Mouse (Mus musculus): ENCODE results near the gene Vps29. TPM values are rescaled to one million over a fixed set of nuclear protein-coding genes. Genes with fewer than 3 reads are reported as not detected.
"Not testable (repeated sequence)": the region's sequence is repeated elsewhere in the genome, so short reads cannot be mapped to it uniquely, and the experiment has no call there.

Vps29 gene
- total RNA-seq (2021), result 100 to 1,000 TPM; 213 to 228 TPM
- long read RNA-seq, transcript Vps29-208 (4 exons, 2,716 nt), result major isoform, 340 of 352 reads
- long read RNA-seq, partial matches to known transcripts, result 3 of 352 reads
- long read RNA-seq, other reads (novel, unspliced or antisense), result 4 of 352 reads

- peak; percentile 98 to 99 for DNase-seq (ENCODE audit: low spot score in 2 of 2)
Measured at GRCm38 (mm10) chr5:122353807-122354491, at the start of gene Vps29, which contains the start of gene Rad9b. Vps29 (plus strand) TSS chr5:122354369. Rad9b (minus strand) TSS chr5:122354233.

- DNase-seq (ENCODE audit: low spot score in 2 of 2), result no peak
Measured at GRCm38 (mm10) chr5:122304541-122304940, 49.6 kb upstream of the Vps29 start.

- DNase-seq (ENCODE audit: low spot score in 2 of 2), result no peak
Measured at GRCm38 (mm10) chr5:122305472-122305871, 48.7 kb upstream of the Vps29 start.

- no peak for DNase-seq (ENCODE audit: low spot score in 2 of 2)
Measured at GRCm38 (mm10) chr5:122306536-122306935, 47.6 kb upstream of the Vps29 start.

GRCm38 (mm10) chr5:122310699-122311098, 43.5 kb upstream of the Vps29 start:
- DNase-seq (ENCODE audit: low spot score in 2 of 2), result no peak

- DNase-seq (ENCODE audit: low spot score in 2 of 2), result no peak
Measured at GRCm38 (mm10) chr5:122311692-122312091, 42.5 kb upstream of the Vps29 start.

- DNase-seq (ENCODE audit: low spot score in 2 of 2), result no peak
Measured at GRCm38 (mm10) chr5:122312346-122312745, 41.8 kb upstream of the Vps29 start.

GRCm38 (mm10) chr5:122312942-122313684, 41.1 kb upstream of the Vps29 start:
- no peak for DNase-seq (ENCODE audit: low spot score in 2 of 2)

- peak; percentile 87 to 88 for DNase-seq (ENCODE audit: low spot score in 2 of 2)
Measured at GRCm38 (mm10) chr5:122314966-122315667, 39.1 kb upstream of the Vps29 start.

- DNase-seq (ENCODE audit: low spot score in 2 of 2), result peak in 1 of 2 experiments; percentile 58
Measured at GRCm38 (mm10) chr5:122317329-122318045, 36.7 kb upstream of the Vps29 start.

GRCm38 (mm10) chr5:122318100-122318499, 36.1 kb upstream of the Vps29 start:
- no peak for DNase-seq (ENCODE audit: low spot score in 2 of 2)

GRCm38 (mm10) chr5:122318976-122319375, 35.2 kb upstream of the Vps29 start:
- not testable (repeated sequence) for DNase-seq (ENCODE audit: low spot score in 2 of 2)

- DNase-seq (ENCODE audit: low spot score in 2 of 2), result no peak
Measured at GRCm38 (mm10) chr5:122319474-122320204, 34.5 kb upstream of the Vps29 start.

GRCm38 (mm10) chr5:122320205-122320781, 33.9 kb upstream of the Vps29 start:
- no peak for DNase-seq (ENCODE audit: low spot score in 2 of 2)

GRCm38 (mm10) chr5:122323523-122323922, 30.6 kb upstream of the Vps29 start:
- no peak for DNase-seq (ENCODE audit: low spot score in 2 of 2)

- DNase-seq (ENCODE audit: low spot score in 2 of 2), result peak; percentile 44 to 56
Measured at GRCm38 (mm10) chr5:122324608-122325431, 29.3 kb upstream of the Vps29 start.

GRCm38 (mm10) chr5:122325477-122325876, 28.7 kb upstream of the Vps29 start:
- DNase-seq (ENCODE audit: low spot score in 2 of 2), result no peak

- DNase-seq (ENCODE audit: low spot score in 2 of 2), result no peak
Measured at GRCm38 (mm10) chr5:122327283-122327682, 26.9 kb upstream of the Vps29 start.

GRCm38 (mm10) chr5:122330269-122330668, 23.9 kb upstream of the Vps29 start:
- DNase-seq (ENCODE audit: low spot score in 2 of 2), result no peak

All from layer of hippocampus, postnatal 10 days (tissue).